Mouse (Mus musculus): ENCODE measurements around the gene Brms1. TPM values are rescaled to one million over a fixed set of nuclear protein-coding genes. Genes with fewer than 3 reads are reported as not detected.

Gene Brms1
- polyA plus RNA-seq, 1 experiment from 2014 or later: 36.7 TPM

DNA sequence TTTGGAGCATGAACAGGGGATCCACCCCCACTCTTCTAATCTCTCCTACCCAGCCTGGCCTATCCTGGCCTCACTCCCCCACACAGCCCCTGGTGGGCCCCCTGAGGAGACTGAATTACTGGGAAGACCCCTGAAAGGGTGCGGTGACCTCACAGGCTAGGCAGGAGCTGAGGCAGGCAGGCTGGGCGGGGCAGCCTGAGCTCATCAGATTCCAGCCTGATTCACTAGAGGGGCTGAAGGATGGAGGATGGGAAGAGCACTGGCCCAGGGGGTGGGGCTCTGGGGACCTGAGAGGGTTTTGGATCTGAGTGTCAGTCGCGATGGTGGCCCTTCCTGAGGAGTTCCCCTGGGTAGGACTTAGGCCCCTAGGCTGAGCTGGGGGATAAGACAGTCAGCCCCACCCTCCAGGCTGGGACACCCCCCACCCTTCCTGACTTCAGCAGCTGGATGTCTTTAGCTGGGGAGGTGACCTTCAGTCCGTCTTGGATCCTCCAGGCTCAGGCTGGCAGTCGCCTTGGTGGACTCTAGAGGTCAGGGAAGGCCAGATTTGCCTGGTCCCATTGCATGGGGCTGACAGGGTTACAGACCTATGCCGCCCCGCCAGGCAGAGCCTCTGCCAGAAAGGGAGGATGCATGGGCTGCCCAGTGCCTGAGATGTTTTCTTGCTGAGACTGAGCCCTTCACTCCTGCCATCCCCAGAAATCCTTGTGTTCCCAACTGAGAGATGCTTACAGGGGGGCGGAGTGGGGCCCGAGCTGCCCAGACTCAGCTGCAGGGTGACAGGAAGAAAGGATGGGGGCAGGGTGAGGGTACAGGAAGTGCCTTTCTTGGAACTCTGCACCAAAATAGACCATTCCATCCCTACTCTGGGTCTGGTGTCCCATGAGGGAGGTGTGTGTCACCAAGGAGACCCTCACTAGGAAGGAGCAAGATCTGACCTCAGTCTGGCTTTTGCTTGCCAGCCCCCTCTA lies 17.9 kb downstream of the Brms1 start:
- Histone ChIP-seq H3K4me3 (no peak overlapping the region), H3K9me3 (no peaks in the 10 kb centered on the region), H3K27ac (no peak overlapping the region; the same call in 1 of the 2 replicates), H3K9ac (peak overlapping the region; percentile 32), H3K27me3 (peaks cover 15% of the 10 kb centered on the region), H3K4me2 (replicated peaks) (0 out of 2 replicates have a peak overlapping the region, but pooled peaks have one; percentile 9), H3K4me1 (peaks cover 43% of the 10 kb centered on the region), H3K36me3 (no peaks in the 10 kb centered on the region)
- no peak for ATAC-seq (ENCODE audit: low FRiP score, low read depth)
- whole genome bisulfite sequencing: 19% methylated on average over 10 of the region's 10 CpGs

GRCm38 (mm10) chr19:5060365-5061330 lies 19.5 kb downstream of the Brms1 start:
- peak; percentile 39; the same call in 1 of the 2 replicates for ATAC-seq (ENCODE audit: low FRiP score, low read depth)
- no peak overlapping the region for H3K4me2 ChIP-seq (replicated peaks)

DNA sequence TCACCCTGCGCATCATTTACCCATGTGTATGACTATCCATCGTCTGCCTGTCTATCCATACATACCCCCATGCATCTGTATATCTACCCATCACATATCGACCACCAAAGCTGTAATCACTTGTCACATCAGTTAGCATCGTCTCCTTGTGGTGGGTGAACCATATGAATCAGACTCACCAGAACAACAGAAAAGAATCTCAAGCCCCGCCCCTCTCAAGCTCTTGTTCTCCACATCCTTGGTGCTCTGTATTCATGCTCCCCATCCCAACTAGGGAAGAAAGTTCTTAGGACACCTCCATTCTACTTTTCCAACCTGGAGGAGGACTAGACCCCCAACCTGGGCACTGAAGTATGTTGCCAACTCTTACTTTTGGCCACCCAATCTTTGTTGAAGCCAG lies 20.9 kb downstream of the Brms1 start:
- Histone ChIP-seq H3K4me3 (no peak overlapping the region), H3K27me3 (no peaks in the 10 kb centered on the region), H3K4me1 (peaks cover 51% of the 10 kb centered on the region), H3K9me3 (no peaks in the 10 kb centered on the region), H3K9ac (no peak overlapping the region), H3K4me2 (replicated peaks) (no peak overlapping the region), H3K36me3 (no peaks in the 10 kb centered on the region), H3K27ac (no peak overlapping the region)
- WGBS: 88% methylated on average over 5 of the region's 5 CpGs
- ATAC-seq (ENCODE audit: low FRiP score, low read depth): no peak

More at GRCm38 (mm10) chr19:5060365-5061330, 19.5 kb downstream of the Brms1 start:
- Histone ChIP-seq H3K36me3 (no peaks in the 10 kb centered on the region), H3K27me3 (no peaks in the 10 kb centered on the region), H3K27ac (peak overlapping the region; percentile 44; the same call in 1 of the 2 replicates), H3K4me3 (no peak overlapping the region), H3K4me1 (peaks cover 51% of the 10 kb centered on the region), H3K9me3 (no peaks in the 10 kb centered on the region), H3K9ac (no peak overlapping the region)
- WGBS: 26% methylated on average over 5 of the region's 5 CpGs

GRCm38 (mm10) chr19:5062446-5062845 lies 21.3 kb downstream of the Brms1 start:
- H3K27ac ChIP-seq: no peak overlapping the region

GRCm38 (mm10) chr19:5065104-5065503 lies 23.9 kb downstream of the Brms1 start:
- peaks cover 53% of the 10 kb centered on the region for H3K4me1 ChIP-seq
- H3K4me3 ChIP-seq: no peak overlapping the region
- no peak overlapping the region for H3K27ac ChIP-seq
- WGBS: 72% methylated on average over 7 of the region's 7 CpGs
- ATAC-seq (ENCODE audit: low FRiP score, low read depth): no peak
- no peaks in the 10 kb centered on the region for H3K9me3 ChIP-seq
- no peaks in the 10 kb centered on the region; the same call in 1 of the 2 replicates for H3K27me3 ChIP-seq
- H3K36me3 ChIP-seq: no peaks in the 10 kb centered on the region
- H3K4me2 ChIP-seq (replicated peaks): no peak overlapping the region
- 0 out of 2 replicates have a peak overlapping the region, but pooled peaks have one; percentile 19 for H3K9ac ChIP-seq

More at GRCm38 (mm10) chr19:5062446-5062845, 21.3 kb downstream of the Brms1 start:
- H3K4me2 ChIP-seq (replicated peaks): no peak overlapping the region
- peaks cover 56% of the 10 kb centered on the region for H3K4me1 ChIP-seq
- H3K36me3 ChIP-seq: no peaks in the 10 kb centered on the region
- no peaks in the 10 kb centered on the region for H3K27me3 ChIP-seq
- H3K4me3 ChIP-seq: no peak overlapping the region
- no peak overlapping the region for H3K9ac ChIP-seq
- ATAC-seq (ENCODE audit: low FRiP score, low read depth): no peak
- H3K9me3 ChIP-seq: no peaks in the 10 kb centered on the region
- 46% methylated on average over 6 of the region's 6 CpGs for WGBS

DNA sequence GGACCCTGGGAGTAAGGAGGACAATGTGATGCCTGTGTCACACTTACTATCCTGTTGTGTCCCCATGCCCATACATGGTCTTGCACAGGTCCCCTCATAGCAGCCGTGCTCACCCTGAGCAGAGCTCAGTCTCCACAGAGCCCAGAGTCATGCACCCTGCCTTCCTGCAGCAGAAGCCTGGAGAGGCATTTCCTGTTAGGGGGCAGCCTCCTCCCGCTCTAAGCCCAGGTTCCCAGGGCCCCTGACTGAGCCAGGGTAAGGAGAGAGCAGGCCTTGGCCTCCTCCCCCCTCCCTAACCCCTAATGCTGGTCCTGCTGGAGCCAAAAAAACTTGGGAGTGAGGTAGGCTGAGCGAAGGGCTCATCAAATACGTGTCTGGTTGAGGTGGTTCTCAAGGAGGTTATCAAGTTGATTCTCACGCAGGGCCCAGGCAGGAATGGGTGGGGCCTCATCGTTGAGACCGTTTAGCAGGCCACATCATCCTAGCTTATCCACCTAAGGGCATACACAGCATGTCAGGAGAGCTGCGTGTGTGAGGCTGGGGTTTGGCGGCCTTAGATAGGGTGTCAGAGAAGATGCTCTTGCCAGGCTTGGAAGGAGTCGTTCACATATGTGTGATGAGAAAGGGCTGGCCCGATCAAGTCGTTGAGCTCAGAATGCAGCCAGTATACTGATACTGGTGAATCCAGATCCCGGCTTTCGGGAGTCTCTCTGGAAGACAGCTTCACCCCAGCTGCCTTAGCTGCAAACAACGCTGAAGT lies 26.1 kb downstream of the Brms1 start:
- 3% methylated on average over 15 of the region's 15 CpGs for WGBS

GRCm38 (mm10) chr19:5067867-5068569 lies 26.9 kb downstream of the Brms1 start, which contains the start of gene Cd248:
TSS of gene Cd248 (plus strand) at chr19:5068078.
- no peaks in the 10 kb centered on the region; the same call in 1 of the 2 replicates for H3K27me3 ChIP-seq
- no peaks in the 10 kb centered on the region for H3K9me3 ChIP-seq
- peak within 1 kb of the TSS; percentile 97 for H3K4me2 ChIP-seq (replicated peaks)
- under 1% methylated on average over 55 of the region's 56 CpGs for WGBS
- peak within 1 kb of the TSS; percentile 98 for H3K27ac ChIP-seq
- H3K36me3 ChIP-seq: no peaks in the 10 kb centered on the region
- ATAC-seq (ENCODE audit: low FRiP score, low read depth): peak; percentile 45
- peaks cover 61% of the 10 kb centered on the region for H3K4me1 ChIP-seq
- peak within 1 kb of the TSS; percentile 91 for H3K9ac ChIP-seq
- peak within 1 kb of the TSS; percentile 71 for H3K4me3 ChIP-seq

More for the DNA sequence above, 26.1 kb downstream of the Brms1 start:
- Histone ChIP-seq H3K36me3 (no peaks in the 10 kb centered on the region), H3K4me3 (peak overlapping the region; percentile 71), H3K4me1 (peaks cover 54% of the 10 kb centered on the region), H3K9me3 (no peaks in the 10 kb centered on the region), H3K9ac (peak overlapping the region; percentile 91), H3K27me3 (no peaks in the 10 kb centered on the region; the same call in 1 of the 2 replicates), H3K27ac (peak overlapping the region; percentile 98), H3K4me2 (replicated peaks) (peak overlapping the region; percentile 97)
- no peak for ATAC-seq (ENCODE audit: low FRiP score, low read depth)

GRCm38 (mm10) chr19:5068570-5069234 lies 27.5 kb downstream of the Brms1 start:
- WGBS: 37% methylated on average over 21 of the region's 21 CpGs

GRCm38 (mm10) chr19:5069486-5069885 lies 28.3 kb downstream of the Brms1 start:
- H3K4me3 ChIP-seq: peak overlapping the region; percentile 71
- H3K4me1 ChIP-seq: peaks cover 61% of the 10 kb centered on the region
- H3K36me3 ChIP-seq: no peaks in the 10 kb centered on the region
- peak overlapping the region; percentile 91 for H3K9ac ChIP-seq
- ATAC-seq (ENCODE audit: low FRiP score, low read depth): no peak
- H3K9me3 ChIP-seq: no peaks in the 10 kb centered on the region
- 68% methylated on average over 5 of the region's 5 CpGs for WGBS
- peak overlapping the region; percentile 98; the same call in 1 of the 2 replicates for H3K27ac ChIP-seq
- H3K4me2 ChIP-seq (replicated peaks): peak overlapping the region; percentile 97
- no peaks in the 10 kb centered on the region; the same call in 1 of the 2 replicates for H3K27me3 ChIP-seq

More at GRCm38 (mm10) chr19:5068570-5069234, 27.5 kb downstream of the Brms1 start:
- Histone ChIP-seq H3K9ac (peak overlapping the region; percentile 91), H3K27me3 (no peaks in the 10 kb centered on the region; the same call in 1 of the 2 replicates), H3K4me2 (replicated peaks) (peak overlapping the region; percentile 97), H3K9me3 (no peaks in the 10 kb centered on the region), H3K4me3 (peak overlapping the region; percentile 71), H3K4me1 (peaks cover 61% of the 10 kb centered on the region), H3K27ac (peak overlapping the region; percentile 98), H3K36me3 (no peaks in the 10 kb centered on the region)
- ATAC-seq (ENCODE audit: low FRiP score, low read depth): no peak

- H3K4me1 ChIP-seq: peaks cover 58% of the 10 kb centered on the region
These were observed 28.8 kb downstream of the Brms1 start for GRCm38 (mm10) chr19:5069978-5070377.

More at GRCm38 (mm10) chr19:5069978-5070377, 28.8 kb downstream of the Brms1 start:
- Histone ChIP-seq H3K27me3 (no peaks in the 10 kb centered on the region; the same call in 1 of the 2 replicates), H3K36me3 (no peaks in the 10 kb centered on the region), H3K27ac (peak overlapping the region; percentile 98), H3K9ac (peak overlapping the region; percentile 69; the same call in 1 of the 2 replicates), H3K9me3 (no peaks in the 10 kb centered on the region), H3K4me2 (replicated peaks) (peak overlapping the region; percentile 97), H3K4me3 (peak overlapping the region; percentile 71)
- WGBS: 77% methylated on average over 7 of the region's 7 CpGs
- no peak for ATAC-seq (ENCODE audit: low FRiP score, low read depth)
